Mouse (Mus musculus) cerebellum, postnatal 36 days (tissue): ENCODE results near the gene Mycbpap.
A peak's percentile ranks its signal among the peaks of the same experiment; 100 is the strongest.

ENCODE experiments used
- DNase-seq, 2 experiments: peaks; one replicate each; pipeline ENCODE4 v3.0.0; 2021 to 2022; ENCODE audit warnings: mixed read lengths in 2 of 2

Mycbpap gene

DNA sequence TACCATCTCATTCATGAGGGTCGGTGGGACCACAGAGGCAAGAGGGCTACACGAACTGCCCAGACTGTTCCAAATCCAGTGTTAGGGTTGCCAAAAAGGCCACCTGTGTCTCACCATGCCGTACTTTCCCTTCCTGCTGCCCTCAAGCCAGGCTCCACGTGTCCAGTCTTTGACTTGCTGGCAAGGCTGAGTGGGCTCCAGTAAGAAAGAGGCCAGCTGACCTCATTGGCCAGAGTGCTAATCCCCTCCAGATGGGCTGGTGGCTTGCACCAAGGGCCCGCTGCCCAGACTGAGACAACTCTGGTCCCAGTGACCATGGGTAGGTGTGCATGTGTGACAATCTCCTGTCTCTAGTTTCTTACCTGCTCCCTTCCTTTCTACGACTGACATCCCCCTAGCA, 43.9 kb downstream of the Mycbpap start:
- peak; percentile 69 to 78 for DNase-seq

- no peak for DNase-seq
These were observed 45.8 kb downstream of the Mycbpap start for GRCm38 (mm10) chr11:94475722-94476121.

GRCm38 (mm10) chr11:94474544-94474910, 47.0 kb downstream of the Mycbpap start:
- DNase-seq, result no peak

- DNase-seq, result peak; percentile 79 to 84
These were observed 47.6 kb downstream of the Mycbpap start, which contains the start of gene Cacna1g for GRCm38 (mm10) chr11:94473707-94474543. Gene Cacna1g, minus strand, starts transcription at chr11:94474198.

GRCm38 (mm10) chr11:94472916-94473706, 48.4 kb downstream of the Mycbpap start:
- DNase-seq, result no peak

DNA sequence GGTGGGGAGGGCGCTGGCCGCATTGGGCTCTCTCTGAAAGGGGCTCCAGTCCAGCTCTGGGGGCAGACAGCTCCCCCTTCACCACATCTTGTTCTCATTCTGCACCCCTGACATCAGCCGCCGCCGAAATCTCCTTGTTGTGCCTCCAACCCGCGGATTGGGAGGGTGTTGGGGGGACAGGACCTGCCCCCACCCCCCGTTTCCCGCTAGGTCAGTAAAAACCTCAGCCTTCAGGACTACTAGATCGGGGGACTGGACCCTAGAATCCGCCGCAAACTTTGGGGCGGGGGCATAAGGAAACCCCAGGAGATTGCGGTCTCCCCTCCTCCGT, 49.0 kb downstream of the Mycbpap start:
- DNase-seq, result no peak

GRCm38 (mm10) chr11:94471740-94472584, 49.6 kb downstream of the Mycbpap start:
- no peak for DNase-seq

DNA sequence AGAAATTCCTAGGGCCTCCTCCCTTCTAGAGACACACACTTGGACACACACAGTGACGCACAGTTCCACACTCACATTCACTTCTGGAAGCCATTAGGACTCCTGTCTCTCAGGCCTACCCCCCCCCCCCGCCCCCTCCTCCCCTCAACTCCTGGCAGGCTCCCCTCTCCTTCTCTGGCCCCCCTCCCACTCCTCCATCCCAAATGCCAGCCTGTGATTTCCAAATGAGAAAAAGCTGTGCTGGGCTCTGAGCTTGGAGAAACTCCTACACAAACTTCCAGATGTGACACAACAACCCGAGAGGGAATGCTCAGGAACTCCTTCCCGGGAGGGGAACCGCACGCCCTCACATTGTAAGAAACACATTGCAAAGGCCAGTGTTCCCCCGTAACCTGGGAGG, 51.2 kb downstream of the Mycbpap start:
- no peak for DNase-seq

- no peak for DNase-seq
These were observed 52.1 kb downstream of the Mycbpap start for GRCm38 (mm10) chr11:94469136-94470064.

DNA sequence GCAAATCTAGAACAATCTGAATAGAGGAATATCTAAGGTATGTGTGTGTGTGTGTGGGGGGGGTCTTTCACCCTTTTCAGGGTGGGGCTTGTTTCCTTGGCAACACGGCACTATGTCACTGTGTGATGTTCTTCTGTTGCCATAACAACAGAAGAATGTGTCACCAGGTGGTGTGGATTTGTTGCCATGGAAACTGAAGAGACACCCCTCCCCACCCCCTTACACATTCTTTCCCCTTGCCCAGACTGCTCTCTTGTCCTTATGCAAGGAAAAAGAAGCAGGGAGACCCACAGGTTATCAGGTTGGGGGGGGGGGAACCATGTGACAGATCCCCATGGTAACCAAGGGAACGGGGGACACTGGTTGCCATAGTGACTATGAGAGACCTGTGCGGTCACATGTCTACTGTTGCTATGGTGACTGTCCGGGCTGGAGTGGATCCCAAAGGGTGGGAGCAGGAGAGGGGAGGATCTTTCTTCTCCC, 52.9 kb downstream of the Mycbpap start:
- peak; percentile 37 to 48 for DNase-seq

GRCm38 (mm10) chr11:94466333-94466855, 55.1 kb downstream of the Mycbpap start:
- DNase-seq, result no peak

- DNase-seq, result no peak
These were observed 57.4 kb downstream of the Mycbpap start for GRCm38 (mm10) chr11:94464170-94464569.

DNA sequence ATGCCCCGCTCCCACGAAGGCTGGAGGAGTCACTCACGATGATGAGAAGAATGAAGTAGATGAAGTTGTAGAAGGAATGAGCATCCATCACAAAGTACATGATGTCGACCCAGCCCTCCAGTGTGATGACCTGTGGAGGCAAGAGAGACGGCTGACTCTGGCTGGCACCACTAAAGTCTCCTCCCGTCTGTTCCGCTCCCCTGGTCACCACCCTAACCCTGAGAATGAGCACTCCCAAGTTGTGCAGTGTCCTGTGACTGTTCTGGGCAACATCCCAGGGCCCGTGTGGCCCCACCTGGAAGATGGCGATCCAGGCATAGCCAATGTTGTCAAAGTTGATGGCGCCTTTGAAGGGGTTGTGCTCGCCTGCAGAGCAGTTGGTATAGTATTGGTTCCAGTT, 59.7 kb downstream of the Mycbpap start:
- no peak for DNase-seq

DNA sequence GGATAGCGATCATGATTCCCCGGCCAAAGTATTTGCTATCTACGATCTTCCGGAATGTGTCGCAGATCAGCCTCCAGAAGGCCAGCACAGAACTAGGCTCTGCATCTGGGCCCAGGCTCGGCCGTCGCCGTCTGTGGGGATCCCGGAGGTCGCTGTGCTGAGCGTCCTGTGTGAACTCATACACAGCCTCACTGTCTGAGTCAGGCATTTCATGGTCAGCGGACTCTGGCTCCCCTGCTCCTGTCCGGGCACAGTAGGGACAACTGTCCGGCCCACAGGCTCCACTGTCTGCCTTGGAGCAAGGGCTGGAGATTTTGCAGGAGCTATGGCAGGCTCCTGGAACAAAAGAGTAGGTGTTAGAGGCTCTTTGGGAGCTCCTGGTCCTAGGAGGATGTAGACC, 64.5 kb downstream of the Mycbpap start:
- no peak for DNase-seq

- no peak for DNase-seq
These were observed 65.2 kb downstream of the Mycbpap start for GRCm38 (mm10) chr11:94456347-94456746.

DNA sequence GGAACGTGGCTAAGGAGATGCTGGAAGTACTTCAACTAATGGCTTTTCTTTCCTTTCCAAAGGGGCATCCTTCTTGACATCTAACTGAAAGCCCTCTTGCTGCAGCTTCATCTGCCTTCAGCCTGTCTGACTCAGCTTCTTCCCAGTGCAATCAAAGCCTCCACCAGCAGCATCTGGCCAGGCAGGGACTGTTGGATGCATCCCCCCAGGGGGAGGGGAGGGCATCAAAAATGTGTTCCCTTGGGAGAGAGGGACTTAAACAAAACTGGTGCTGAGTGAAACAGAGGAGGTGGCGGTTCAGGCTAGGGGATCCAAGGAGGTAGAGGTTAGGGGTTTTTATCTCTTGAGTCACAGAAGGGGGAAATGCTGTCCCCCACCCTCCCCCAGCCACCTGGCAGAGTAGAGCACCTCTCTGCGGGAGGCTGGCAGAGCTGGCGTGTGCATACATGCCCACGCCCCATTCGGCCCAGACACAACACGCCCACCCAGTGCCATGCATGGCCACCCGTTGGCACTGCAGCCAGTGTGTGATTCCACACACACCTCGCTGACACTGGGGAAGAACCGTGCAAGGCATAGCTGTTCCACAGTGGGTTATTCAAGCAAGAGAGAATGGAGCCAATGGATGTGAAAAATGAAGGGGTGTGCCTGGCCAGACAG, 66.3 kb downstream of the Mycbpap start:
- no peak for DNase-seq

DNA sequence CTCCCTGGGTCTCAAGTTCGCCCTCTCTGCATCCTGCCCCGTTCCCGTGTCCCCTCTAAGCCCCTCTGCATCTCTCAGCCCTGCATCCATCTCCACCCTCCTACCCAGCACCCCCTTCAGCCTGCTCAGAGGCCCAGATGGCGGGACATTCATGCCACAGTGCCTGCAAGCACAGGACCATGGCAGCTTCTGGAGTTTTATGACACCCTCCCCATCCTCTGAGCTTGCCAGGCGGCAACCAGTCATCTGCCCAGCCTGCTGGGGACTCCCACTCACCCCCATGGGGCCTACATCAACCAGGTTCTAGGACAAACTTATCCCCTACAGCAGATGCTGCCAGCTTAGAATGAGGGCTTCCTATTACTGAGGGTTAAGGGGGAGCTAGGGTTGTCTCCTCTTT, 66.8 kb downstream of the Mycbpap start:
- no peak for DNase-seq
